15 mouse cellular contexts compared by ENCODE assay signal in genomic region chr16:23631531-23631930, GRCm38 (mm10).
"Had no signal": no experiment of that assay in that cellular context is flagged by ENCODE, and none has a peak within 500 bp of the region (broad histone marks: within the 10 kb centered on the region; RNA-seq: fewer than 3 reads in every experiment).

No protein-coding gene starts in this region.

- H3K27ac ChIP-seq: neural tube, embryonic 15.5 days; stomach, embryonic 15.5 days; stomach, postnatal 0 days had no signal

- H3K4me3 ChIP-seq: neural tube, embryonic 15.5 days; stomach, embryonic 15.5 days had no signal

- DNase-seq: retina, postnatal 1 day; right cerebral cortex, adult 18-20 months; right cerebral cortex, postnatal 14 days; right cerebral cortex, postnatal 25 days; right cerebral cortex, postnatal 4 days; spleen, adult 18-20 months; thymus, adult 18-20 months; thymus, adult 2 months; thymus, postnatal 14 days; thymus, postnatal 25 days; thymus, postnatal 36 days; thymus, postnatal 4 days had no signal

- H3K4me1 ChIP-seq: neural tube, embryonic 15.5 days; stomach, embryonic 15.5 days had no signal
